Mouse (Mus musculus) mouse embryonic stem cell (cell line): ENCODE measurements around the gene Ifrd2.

Experiments used
- in situ Hi-C, 2 experiments: fragments of 300-500 bp; cut with MboI; formaldehyde crosslinking; loops; 1 replicate in 1 of 2; 3 replicates in 1 of 2; pipeline ENCODE4 v1.14.3; 2019 to 2020; ENCODE audit warnings: low sequenced_read_pairs in 2 of 2, low pct_unique_long_range_greater_than_20kb in 1 of 2, mixed read lengths in 1 of 2; ENCODE audit not compliant: unreplicated experiment in 1 of 2

The Ifrd2 gene

GRCm38 (mm10) chr9:107590058-107590772 lies 2.8 kb downstream of the Ifrd2 start:
- in situ Hi-C loops = no loop called here

- in situ Hi-C loops = no loop called here
Observed at GRCm38 (mm10) chr9:107590773-107591060, 3.3 kb downstream of the Ifrd2 start.

- in situ Hi-C loops = no loop called here
Observed at GRCm38 (mm10) chr9:107593101-107593976, 5.9 kb downstream of the Ifrd2 start.

- in situ Hi-C loops = no loop called here
Observed at GRCm38 (mm10) chr9:107594281-107595062, 7.0 kb downstream of the Ifrd2 start.

- in situ Hi-C loops = no loop called here
Observed at GRCm38 (mm10) chr9:107596619-107597569, 9.5 kb downstream of the Ifrd2 start.

GRCm38 (mm10) chr9:107598385-107598784 lies 10.9 kb downstream of the Ifrd2 start:
- in situ Hi-C loops = no loop called here

GRCm38 (mm10) chr9:107599433-107599832 lies 12.0 kb downstream of the Ifrd2 start:
- in situ Hi-C loops = no loop called here

- in situ Hi-C loops = loop anchor here in 1 of 2 experiments (5.0 kb wide), 1 partner anchor 77 kb away; the partner anchor contains the start of gene Gnat1
Observed at GRCm38 (mm10) chr9:107599842-107600241, 12.4 kb downstream of the Ifrd2 start.

- in situ Hi-C loops = loop anchor here in 1 of 2 experiments (5.0 kb wide), 1 partner anchor 77 kb away; the partner anchor contains the start of gene Gnat1
Observed at GRCm38 (mm10) chr9:107600745-107601144, 13.3 kb downstream of the Ifrd2 start.

- in situ Hi-C loops = loop anchor here in 1 of 2 experiments (5.0 kb wide), 1 partner anchor 76 kb away; the partner anchor contains the start of gene Gnat1
Observed at GRCm38 (mm10) chr9:107601275-107601674, 13.8 kb downstream of the Ifrd2 start.

GRCm38 (mm10) chr9:107602068-107602648 lies 14.7 kb downstream of the Ifrd2 start:
- in situ Hi-C loops = loop anchor here in 1 of 2 experiments (5.0 kb wide), 1 partner anchor 75 kb away; the partner anchor contains the start of gene Gnat1

GRCm38 (mm10) chr9:107603251-107603650 lies 15.8 kb downstream of the Ifrd2 start:
- in situ Hi-C loops = loop anchor here in 1 of 2 experiments (5.0 kb wide), 1 partner anchor 74 kb away; the partner anchor contains the start of gene Gnat1

GRCm38 (mm10) chr9:107605041-107605661 lies 17.7 kb downstream of the Ifrd2 start:
- in situ Hi-C loops = loop anchor here in 1 of 2 experiments (5.0 kb wide), 1 partner anchor 37 kb away; no protein-coding TSS in a partner anchor

- in situ Hi-C loops = loop anchor here in 1 of 2 experiments (5.0 kb wide), 1 partner anchor 36 kb away; no protein-coding TSS in a partner anchor
Observed at GRCm38 (mm10) chr9:107606591-107606990, 19.1 kb downstream of the Ifrd2 start.

- in situ Hi-C loops = loop anchor here in 1 of 2 experiments (5.0 kb wide), 1 partner anchor 35 kb away; no protein-coding TSS in a partner anchor
Observed at GRCm38 (mm10) chr9:107607036-107607435, 19.6 kb downstream of the Ifrd2 start.

GRCm38 (mm10) chr9:107607653-107608245 lies 20.3 kb downstream of the Ifrd2 start:
- in situ Hi-C loops = loop anchor here in 1 of 2 experiments (5.0 kb wide), 1 partner anchor 35 kb away; no protein-coding TSS in a partner anchor
